Mouse (Mus musculus) cerebellum, adult 9-10 months (tissue): ENCODE data around the gene Slc25a18.
A peak's percentile ranks its signal among the peaks of the same experiment; 100 is the strongest.
"Not testable (repeated sequence)": the region's sequence is repeated elsewhere in the genome, so short reads cannot be mapped to it uniquely, and the experiment has no call there.

ENCODE experiments used
- DNase-seq: peaks from one replicate; pipeline ENCODE4 v3.0.0; 2022

Slc25a18 gene

DNA sequence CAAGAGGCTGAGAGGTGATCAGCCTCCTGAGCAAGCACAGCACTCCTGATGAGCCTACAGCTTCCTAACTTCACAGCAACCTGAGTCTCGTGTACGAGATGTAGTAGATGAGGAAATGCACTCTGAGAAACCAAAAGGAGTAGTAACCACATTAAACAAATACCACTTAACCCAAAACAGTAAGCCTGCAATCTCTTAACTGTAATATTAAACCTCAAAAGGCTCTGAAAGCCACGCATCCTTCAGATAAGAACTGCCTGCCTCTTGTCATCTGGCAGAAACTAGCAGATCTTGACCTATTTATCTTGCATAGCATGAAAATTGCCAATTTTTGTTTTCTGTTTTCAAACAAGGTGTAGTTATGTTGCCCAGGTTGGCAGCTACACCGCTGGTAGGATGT is 25.5 kb downstream of the Slc25a18 start:
- no peak for DNase-seq

DNA sequence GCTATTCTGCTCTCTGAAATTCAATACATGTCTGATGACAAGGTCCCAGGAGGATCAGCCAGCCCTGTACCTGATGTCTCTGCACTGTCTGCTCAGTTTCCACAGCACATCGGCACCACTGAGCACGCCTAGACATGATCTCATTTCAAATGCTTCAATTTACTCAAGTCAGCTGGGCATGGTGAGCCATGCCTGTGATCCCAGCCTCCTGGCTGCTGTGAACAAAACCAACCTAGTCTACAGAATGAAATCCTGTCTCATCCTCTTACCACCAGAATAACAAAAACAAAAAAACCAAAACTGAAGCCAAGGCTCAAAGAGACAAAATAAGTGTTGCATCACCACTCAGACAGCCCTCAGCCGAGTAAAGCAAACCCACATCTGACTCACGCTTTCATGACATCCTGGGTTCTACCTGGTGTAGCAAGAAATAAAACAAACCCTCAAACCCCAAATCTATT is 26.2 kb downstream of the Slc25a18 start:
- no peak for DNase-seq

DNA sequence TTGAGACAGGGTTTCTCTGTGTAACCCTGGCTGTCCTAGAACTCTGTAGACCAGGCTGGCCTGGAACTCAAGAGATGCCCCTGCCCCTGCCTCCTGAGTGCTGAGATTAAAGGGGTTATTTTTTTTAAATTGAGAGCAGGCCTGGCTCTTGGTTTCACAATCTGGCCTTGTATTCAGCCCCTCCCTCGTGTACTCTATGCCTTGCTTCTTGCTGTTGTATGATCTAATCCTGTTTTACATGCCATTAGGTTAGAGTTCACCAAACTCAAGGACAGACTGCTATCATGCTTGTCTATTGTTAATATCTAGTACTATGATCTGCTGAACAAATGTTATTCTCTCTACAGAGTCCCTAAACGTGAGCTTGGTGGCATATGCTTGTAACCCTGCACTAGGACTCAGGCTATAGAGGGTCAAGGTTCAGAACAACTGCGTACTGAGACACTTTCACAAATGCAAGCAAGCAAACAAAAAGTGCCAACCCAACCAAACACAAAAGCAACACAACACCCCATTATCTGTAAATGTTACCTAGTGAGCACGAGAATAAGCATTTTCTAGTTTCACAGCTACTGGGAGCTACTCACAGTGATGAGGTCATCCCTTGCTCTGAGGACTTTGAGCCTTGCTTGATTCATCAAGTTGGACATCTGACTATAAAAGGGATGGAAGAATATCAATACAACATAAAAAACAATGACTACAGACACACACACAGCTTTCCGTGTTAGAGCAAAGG is 33.8 kb downstream of the Slc25a18 start:
- DNase-seq, result no peak

DNA sequence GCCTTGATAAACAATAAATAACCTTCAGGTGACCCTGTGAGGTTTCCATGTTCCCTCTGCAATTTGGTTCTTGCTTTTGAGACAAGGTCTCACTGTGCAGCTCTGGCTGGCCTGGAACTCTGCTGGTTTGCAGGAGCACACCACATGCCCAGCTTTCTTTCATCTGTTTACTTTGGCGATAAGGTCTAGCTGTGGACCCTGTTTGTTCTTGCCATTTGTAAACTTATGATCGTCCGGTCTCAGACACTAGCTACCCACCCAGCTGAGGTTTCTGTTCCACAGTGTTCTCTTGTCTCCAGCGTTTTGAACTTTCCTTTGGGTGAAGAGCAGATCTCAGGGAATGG is 34.3 kb downstream of the Slc25a18 start:
- no peak for DNase-seq

DNA sequence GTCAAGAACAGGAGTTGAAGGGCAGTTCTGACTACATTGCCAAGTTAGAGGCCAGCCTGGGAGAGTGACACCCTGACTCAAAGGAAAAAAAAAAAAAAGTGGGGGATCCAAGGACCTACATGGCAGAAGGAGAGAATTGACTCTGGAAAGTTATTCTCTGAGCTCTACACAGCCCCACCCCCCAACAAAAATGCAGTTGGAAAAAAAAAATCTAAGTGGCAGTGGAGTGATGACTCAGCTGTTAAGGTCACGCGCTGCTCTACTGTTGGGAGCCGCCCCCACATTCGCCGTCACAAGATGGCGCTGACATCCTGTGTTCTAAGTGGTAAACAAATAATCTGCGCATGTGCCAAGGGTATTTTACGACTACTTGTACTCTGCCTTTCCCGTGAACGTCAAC is 38.6 kb downstream of the Slc25a18 start:
- DNase-seq, result not testable (repeated sequence)

DNA sequence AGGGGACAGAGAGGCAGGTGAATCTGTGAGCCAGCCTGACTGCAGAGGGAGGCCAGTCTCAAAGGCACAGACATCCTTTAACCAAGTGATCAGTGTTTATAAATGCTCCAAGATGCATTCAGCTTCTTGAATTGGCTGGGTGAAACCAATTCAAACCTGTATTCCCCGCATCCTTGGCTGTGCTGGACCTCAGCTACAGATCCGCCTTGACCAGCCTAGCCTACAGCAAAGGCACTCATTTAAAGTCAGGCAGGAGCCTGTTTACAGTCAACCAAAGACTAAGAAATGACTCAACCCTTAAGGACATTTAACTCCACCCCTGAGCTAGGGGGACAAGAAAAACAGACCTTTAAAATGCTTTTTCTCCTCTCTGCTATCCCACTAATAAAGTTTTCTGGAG is 45.9 kb downstream of the Slc25a18 start:
- no peak for DNase-seq

DNA sequence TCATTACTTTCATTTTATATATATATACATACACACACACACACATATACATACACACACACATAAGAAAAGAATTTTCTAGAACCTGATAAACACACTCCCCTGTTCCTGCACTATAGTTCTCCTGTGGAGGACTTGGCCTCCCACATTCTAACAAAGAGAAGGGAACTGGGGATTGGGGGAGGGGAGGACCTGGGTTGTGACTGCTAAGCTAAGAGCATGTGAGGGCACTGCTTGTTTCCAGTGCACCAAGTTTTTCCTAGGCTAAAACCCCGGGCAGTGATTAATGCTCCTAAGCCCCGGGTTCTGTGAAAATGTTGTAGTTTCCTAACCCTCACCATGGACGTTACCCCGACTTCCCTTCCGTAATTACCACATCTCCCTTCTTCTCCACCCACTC is 46.8 kb downstream of the Slc25a18 start:
- DNase-seq, result no peak

DNA sequence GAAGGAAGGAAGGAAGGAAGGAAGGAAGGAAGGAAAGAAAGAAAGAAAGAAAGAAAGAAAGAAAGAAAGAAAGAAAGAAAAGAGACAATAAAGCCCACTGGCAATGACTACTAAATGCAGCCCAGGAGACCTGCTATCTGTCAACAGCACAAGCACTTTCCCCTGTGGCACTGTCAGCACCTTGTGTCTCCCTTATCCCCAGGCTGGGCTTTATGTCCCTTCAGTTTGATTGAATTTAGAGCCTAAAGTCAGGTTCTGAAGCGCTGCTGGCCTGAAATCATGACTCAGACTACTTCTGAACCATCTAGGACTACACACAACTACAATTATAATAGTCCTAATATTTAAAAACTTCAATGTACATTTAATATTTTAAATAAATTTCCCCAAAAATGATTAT is 47.6 kb downstream of the Slc25a18 start:
- DNase-seq, result no peak

DNA sequence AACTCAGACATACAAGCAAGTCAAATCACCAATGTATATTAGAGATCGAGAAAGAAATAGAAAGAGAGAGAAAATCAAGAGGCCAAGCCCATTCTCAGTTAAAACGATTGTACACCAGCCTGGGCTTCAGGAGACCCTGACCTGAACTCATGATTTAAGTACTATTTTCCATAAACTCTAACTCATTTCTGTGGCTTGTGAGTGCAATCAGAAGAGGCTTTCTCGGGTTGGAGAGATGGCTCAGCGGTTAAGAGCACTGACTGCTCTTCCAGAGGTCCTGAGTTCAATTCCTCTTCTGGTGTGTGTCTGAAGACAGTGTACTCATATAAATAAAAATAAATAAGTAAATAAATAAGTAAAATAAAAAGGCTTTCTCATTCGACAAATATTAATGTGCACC is 48.3 kb downstream of the Slc25a18 start:
- no peak for DNase-seq

DNA sequence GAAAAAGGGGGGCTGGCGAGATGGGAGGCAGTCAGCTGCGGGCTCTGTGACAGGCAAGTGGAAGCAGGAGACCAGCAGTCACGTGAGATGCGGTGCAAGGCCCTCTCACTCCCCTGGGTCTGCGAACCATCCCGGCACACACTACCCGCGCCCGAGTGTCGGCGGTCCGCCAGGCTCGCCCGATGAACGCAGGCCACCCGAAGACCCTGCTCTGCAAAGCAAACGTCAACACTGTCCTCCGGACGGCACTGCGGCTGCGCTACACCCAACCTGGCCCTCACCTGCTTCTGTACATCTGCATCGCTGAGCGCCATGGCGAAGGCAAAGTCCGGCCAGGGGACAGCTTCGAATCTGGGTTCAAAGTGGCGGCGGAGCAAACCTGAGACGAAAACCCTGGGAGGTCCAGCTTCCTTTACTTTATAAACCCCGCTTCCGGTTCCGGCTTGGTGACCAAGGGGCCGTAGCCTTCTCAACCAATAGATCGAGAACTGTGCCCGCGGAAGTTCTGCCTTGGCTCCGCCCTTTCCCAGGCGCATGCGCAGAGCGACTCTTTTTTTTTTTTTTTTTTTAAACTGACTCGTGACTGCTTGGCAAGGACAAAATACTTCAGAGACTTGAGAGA is 49.0 kb downstream of the Slc25a18 start, which contains the start of gene Atp6v1e1:
TSS of gene Atp6v1e1 (minus strand) at position 487 of the 622 bp plus-strand sequence.
- peak; percentile 93 for DNase-seq

DNA sequence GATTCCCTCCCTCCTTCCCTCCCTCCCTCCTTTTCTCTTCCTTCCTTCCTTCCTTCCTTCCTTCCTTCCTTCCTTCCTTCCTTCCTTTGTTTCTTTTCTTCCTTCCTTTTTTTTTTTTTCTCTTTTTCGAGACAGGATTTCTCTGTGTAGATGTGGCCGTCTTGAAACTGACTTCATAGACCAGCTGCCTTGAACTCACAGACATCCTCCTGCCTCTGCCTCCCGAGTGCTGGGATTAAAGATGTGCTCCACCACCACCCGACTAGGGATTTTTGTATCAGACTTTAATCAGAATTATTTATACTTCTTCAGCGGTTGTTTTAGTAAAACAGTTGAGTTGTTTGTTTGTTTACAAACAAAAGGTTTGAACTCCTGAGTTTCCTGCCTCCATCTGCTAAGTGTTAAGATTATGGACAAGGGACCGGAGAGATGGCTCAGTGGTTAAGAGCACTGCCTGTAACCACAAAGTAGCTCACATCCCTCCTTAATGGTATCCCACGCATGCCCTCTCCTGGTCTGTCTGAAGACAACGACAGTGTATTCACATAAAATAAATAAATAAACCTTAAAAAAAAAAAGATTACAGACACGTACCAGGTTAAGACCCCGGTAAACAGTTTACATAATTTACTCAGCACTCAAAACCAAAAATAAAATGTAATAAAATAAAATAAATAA is 49.7 kb downstream of the Slc25a18 start:
- DNase-seq, result peak; percentile 63

DNA sequence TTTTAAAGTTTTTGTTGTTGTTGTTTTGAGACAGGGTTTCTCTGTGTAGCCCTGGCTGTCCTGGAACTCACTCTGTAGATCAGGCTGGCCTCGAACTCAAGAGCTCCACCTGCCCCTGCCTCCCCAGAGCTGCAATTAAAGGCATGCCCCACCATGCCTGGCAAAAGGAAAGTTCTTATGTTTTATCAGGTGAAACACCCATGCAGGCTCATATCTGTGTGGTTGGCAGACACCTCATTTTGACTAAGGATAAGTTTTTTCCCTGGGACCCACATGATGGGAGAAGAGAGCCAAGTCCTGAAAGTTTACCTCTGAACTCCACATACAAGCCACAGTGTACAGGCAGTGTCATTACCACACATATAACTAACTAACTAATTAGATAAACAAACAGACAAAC is 56.7 kb downstream of the Slc25a18 start:
- no peak for DNase-seq

DNA sequence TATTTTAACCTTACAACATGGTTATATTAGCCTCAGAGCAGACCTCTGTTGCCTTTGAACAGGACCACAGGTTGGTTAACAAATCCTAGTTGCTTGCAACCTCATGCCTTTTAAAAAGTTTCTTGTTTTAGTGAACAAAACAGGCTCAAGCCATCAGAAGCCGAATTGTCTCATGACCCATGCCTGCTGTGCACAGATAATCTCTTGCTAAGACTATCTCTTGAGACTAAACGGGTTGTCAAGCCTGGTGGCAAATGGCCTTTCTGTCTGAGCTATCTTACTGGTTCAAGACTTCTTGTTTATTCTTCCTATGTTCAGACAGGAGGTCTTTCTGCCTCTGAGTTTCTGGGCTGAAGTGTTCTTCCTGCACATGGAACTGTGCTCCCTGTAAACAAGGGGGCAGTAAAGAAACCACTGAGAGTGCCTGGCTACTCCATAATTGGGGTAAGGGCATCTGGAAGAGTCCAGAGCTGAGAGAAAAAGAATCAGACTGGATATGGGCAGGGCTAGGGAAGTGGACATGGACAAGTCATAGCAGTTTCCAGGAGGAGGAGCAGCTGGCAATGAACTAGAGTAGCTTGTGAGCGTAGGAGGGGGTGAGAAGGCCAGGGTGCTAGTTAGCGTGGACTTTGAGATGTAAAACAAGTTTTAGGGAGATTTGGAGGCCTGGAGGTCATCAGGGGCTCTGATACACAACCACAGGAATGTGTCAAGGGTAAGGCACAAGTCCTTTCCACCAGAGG is 57.7 kb downstream of the Slc25a18 start:
- DNase-seq, result no peak

DNA sequence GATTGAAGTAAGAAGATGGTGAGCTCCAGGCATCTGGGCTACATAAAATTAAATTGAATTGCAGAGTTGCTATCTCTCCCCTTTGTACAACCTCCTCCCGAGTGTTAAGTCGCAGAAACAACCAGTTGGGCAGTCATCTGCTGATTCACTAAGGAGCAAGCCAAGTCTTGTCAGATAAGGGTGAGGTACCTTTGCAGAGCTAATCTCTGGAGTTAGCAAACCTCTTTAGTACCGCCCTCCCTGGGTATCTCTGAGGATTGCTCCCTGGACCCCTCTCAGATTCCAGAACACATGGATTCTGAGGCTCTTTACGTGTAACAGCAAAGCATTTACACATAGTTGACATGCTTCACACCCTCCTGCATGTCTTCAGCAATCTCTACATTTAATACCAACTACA is 58.7 kb downstream of the Slc25a18 start:
- DNase-seq, result no peak

DNA sequence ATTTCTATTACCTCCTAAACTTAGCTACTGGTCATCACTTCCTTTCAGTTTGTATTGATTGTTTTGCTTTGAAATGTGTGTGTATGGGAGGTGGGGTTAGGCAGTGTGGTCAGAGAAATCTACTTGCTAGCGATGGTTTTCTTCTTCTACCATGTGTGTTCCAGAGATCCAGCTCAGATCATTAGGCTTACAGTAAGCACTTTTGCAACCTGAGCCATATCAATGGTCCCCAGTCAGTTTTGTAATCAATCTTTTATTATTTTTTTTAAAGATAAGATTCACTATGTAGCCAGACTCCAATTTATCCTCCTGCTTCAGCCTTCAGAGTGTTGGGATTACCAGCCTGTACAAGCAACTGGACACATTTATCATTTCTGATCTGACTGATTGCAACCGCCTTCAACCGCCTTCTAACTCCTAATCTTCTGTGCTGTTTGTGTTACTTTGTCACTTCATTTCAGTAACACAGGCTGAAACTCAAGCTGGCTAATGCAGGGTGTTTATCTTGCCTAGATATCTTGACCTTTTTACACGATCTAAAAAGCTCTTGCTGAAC is 61.5 kb downstream of the Slc25a18 start:
- no peak for DNase-seq

DNA sequence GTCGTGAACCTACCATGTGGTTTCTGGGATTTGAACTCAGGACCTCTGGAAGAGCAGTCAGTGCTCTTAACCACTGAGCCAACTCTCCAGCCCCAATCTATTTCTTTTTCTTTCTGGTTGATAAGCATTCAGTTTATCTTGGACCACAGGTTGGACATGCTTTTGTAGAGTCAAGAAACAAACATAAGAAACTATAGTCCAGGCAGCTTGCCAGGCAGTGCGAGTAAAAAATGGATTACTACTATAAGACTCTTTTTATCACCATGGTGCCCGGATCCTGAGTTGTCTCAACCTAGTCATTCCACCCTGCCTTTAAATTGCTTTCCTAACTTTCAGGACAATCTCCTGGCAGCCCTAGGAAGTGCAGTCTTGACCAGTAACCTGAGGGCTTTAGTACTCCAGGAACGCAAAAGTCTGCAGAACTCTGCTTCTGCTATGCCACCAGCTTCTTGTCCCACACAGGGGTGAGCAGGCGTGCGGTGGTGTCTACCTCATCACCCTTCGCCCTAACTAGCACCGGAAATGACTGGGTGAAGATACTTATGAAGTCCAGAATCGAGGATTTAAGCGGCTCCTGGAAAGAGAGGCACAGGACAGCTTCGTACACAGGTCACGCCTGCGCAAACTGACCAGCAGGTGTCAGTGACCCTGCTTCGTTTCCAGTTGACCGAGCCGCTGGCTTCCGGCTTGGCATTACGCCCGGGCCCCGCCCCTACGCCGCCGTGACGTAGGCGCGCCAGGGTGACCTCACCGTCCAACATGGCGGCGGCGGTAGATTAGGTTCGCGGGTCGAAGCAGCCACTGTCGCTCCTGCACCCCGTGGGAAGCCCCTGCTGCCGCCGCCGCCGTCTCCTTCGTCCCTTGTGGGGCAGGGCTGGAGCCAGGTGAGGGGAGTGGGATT is 62.3 kb downstream of the Slc25a18 start, which contains the start of gene Bcl2l13:
TSS of gene Bcl2l13 (plus strand) at position 739 of the 901 bp plus-strand sequence.
- DNase-seq, result peak; percentile 94

DNA sequence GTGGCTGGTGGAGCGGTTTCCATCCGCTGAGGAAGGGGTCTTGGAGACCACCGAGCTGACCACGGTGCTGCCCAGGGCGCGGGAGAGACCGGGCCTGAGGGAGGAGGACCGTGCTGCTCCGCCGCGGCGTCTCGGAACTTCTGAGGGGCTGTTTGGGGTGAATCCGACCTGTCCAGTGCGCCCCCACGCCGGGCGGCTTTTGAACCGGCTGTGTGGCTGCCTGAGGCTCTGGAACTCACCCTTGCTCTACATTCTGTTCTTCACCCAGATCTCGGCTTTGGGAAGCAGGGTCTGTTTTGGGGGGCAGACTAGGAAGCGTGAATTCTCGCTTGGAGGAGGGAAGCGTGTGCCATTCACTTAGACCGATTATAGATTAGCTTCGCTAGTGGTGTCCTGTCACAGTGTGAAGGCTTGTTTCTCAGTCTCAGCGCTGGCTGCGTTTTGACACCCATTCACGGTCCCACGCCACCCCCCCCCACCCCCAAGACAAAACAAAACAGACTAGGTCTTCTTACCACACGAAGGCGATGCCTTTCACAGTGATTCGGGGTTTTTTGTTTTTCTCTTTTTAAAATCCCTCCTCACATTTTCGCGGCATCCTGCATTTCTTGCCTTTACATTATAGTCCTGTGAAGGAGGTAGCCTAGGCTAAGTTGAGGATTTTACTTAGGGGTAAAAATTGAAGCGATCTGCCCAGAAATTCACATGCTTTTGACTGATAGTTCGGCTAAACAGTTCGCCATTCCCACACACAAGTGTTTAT is 63.2 kb downstream of the Slc25a18 start:
- no peak for DNase-seq

DNA sequence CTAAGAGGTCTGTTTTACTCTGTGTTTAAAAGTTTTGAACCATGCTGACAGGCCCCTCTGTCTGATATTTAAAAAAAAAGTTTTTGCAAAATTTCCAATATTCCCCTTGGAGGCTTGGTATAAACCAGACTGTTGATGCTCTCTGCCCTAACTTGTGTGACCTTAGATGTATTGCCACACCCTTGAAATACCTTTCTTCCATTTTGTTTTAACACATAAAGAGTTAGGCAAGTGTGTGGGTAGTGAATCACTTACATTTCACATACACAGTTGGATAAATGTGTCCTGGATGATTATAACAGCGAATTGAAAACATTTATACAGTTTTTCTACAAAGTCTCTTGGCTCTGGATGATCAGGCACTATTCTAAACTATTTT is 63.8 kb downstream of the Slc25a18 start:
- DNase-seq, result no peak

DNA sequence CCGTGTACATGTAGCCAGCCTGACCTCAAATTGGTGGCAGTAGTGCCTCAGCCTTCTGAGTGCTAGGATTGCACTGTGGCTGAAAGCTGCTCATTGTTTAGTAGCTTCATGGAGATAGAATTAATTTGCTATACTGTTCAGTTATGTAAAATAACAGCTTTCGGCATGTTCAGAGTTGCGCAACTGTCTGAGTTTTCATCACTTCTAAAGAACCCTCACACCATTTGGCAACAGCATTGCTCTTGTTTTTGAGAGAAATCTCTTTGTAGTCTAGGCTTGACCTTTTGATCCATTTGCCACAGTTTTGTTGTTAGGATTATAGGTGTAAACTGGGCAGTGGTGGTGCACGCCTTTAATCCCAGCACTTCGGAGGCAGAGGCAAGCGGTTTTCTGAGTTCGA is 66.9 kb downstream of the Slc25a18 start:
- no peak for DNase-seq

DNA sequence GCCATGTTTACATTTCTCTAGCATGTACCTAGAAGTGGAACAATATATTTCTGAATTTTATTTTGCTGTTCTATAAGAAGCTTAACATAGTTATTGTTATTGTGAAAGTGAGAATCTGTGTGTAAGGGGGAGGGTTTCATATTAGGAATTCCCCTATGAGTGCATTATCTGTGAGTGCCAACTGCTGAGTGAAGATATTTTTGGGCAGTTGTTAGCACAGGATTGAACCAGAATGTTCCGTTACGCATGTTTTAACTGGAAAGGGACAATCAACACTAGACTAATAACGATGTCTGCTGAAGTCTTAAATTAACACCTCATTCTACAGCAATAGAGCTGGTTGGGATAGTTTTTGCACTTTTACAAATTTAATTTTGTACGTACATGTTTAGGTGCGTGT is 68.4 kb downstream of the Slc25a18 start:
- no peak for DNase-seq
